Mouse (Mus musculus) olfactory bulb, adult 2 months (tissue): Measurements from ENCODE around the gene Soat1.

ENCODE experiments used
- CTCF ChIP-seq: fragments of 200-500 bp; IDR thresholded peaks from 2 replicates; pipeline ENCODE4 v1.5.1; 2012; ENCODE audit warnings: low read depth, mild to moderate bottlenecking, low read length, moderate library complexity; ENCODE audit not compliant: insufficient read depth
- POLR2A ChIP-seq: fragments of 200-500 bp; IDR thresholded peaks from 2 replicates; pipeline ENCODE4 v1.6.1; 2012; ENCODE audit warnings: mild to moderate bottlenecking, low read depth, low read length, moderate library complexity; ENCODE audit not compliant: insufficient read depth

DNA sequence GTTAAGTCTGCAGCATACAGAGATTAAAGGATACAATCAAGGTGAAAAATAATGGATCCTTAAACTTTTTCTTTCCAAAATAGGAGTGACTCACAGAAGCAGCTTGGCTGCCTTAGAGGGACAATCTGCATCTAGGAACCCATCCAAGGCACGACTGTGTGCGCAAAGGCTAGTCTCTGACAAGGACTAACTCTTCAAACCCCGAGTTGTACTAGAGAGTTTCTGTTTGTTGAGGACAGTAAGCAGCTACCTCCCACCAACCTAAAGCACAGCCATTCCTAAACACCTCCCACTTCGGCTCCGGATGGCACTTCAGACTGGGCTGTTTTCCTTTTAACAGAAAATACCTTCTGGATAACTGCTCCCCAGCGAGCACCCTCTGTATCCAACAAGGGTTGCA is 31.4 kb downstream of the Soat1 start:
- TF ChIP-seq POLR2A (no peak), CTCF (no peak)
